Mouse (Mus musculus): ENCODE data around the gene Cyba.

The Cyba gene

DNA sequence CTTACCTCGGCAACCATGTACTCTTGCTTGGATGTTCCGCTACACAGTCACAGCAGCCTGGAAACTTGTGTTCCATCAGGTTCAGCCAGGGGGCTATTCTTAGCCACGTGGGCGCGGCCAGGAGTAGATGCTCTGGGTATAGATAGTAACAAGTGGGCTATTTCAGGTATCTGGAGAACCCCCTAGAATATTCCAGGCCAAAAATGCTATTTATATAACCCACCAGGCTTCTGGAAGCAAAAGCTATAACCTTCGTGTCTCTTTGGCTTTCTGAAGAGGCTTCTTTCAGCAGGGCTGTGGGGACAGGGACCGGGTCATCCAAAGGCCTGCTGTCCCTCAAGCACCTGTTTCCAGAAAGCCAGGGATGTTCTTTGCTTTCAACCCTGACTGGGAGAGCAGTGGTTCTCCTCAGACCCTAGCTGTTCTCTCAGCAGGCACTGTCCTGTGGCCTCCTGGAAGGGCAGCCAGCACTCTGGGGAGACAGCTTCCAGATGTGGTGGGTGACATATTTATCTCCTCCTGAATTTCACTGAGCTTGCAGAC lies 18.5 kb upstream of the Cyba start:
- no peak for DNase-seq (ENCODE audit: low read depth)

DNA sequence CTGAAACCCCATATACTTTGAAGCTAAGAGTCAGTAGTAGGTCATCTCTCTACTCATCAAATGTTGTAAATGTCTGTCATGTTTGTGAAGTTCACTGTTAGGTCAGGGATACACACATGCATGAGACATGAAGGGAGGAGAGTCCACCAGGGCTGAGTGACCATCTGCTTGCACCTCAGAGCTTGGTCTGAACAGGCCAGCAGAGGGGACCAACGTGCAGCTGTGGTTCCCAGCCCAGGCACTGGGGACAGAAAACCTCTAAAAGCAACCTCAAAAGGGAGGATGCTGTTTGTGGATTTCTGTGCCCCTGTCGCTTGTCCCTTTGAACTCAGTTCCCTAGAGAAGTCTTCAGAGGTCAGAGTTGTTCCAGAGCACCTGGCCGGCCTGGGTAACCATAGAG lies 12.5 kb upstream of the Cyba start:
- DNase-seq (ENCODE audit: low read depth), result no peak

DNA sequence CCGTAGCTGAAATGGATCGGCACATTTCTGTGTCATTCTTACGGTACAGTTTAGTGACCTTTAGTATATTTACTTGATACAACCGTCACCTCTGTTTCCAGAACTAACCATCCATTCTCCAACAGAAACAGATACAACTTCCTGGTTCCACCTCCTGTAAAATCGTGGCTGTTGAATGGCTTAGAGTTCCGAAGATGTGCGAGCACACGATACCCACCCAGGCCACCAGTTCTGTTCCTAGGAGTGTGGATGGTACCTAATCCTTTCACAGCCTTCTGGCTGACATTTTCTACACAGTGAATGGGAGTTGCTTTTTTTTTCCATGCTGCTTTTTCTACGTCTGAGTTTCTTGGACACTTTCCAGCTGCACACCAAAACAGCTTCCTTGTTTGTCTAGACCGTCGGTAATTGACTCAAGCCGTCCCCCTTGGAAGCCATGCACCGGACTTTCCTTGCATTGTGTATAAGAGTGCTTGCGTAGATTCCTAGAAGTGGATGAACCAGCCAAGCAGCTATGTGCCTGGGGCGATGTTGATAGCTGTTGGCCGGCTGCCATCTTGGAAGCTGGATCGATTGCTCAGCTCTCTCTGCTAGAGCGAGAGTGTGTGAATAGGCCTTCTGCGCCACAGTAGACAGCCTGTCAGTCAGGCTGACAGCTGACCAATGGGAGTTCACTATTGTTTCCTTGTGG lies 11.5 kb upstream of the Cyba start:
- DNase-seq (ENCODE audit: low read depth), result peak; percentile 78

DNA sequence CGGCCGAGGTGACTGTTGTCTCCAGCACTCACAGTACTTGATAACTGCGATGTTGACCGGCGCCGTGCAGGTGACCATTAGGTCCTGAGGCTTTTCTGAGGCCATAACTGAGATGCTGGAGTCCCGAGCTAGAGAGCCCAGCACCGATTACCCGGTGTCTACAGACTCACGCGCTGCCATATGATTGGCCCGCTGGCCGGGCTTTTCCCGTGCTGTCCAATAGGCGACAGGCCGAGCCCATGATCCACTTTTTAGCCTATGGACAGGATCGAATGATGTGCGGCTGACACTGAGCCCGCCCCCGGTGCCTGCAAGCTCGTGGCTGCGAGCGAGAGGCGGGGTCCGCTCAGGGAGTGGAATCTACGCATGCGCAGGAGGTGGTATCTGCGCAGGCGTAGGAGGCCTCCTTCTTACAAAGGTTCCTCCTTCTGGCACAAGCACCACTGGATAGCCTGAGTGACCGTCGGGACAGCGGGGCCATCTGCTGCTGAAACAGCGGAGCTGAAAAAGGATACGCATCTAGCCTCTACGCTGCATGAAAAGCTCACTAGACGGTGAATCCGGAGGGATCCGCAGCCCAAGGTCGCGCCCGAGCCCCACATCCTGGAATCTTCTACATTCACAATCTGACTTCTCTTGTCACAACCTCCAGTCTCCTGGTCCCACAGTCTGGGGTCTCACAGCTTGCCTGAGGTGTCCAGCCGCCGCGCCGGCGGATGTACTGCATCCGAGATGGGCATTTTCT lies 10.7 kb upstream of the Cyba start, which contains the start of gene Mvd:
TSS of gene Mvd (minus strand) at position 161 of the 745 bp plus-strand sequence.
- peak; percentile 100 for DNase-seq (ENCODE audit: low read depth)

DNA sequence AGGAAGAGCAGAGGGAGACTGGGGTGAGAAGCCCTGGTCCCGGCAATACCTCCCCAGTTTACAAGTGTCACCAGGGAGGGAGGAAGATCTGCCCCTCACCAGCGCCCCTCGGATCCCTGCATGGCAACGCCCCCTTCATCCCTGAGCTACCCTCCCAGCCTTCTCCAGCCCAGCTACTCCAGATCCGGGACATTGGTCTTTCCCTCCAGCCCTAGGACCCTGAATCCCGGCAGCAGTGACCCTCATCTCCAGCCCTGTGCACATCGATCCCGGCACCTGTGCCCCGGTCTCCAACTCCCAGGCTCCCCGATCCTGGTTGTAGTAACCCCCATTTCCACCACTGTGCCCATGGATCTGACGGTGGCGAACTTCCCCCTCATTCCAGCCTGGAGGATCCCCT lies 10.1 kb upstream of the Cyba start:
- no peak for DNase-seq (ENCODE audit: low read depth)

DNA sequence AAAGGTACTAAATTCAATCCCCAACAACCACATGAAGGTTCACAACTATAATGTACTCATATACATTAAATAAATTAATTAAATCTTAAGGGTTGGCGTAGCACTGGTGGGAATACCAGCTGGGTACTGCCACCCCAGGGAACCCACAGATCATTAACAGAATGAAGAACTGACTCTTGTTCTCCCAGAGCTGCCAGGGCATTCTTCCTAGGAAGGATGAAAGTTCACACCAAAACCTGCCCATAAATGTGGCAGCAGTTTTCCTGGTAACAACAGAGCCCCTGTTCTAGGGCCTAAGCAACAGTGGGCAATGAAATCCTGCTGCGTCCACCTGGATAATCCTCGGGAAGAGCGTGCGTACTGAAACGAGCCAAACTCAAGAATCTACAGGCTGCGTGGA lies 9.6 kb upstream of the Cyba start:
- no peak for DNase-seq (ENCODE audit: low read depth)

DNA sequence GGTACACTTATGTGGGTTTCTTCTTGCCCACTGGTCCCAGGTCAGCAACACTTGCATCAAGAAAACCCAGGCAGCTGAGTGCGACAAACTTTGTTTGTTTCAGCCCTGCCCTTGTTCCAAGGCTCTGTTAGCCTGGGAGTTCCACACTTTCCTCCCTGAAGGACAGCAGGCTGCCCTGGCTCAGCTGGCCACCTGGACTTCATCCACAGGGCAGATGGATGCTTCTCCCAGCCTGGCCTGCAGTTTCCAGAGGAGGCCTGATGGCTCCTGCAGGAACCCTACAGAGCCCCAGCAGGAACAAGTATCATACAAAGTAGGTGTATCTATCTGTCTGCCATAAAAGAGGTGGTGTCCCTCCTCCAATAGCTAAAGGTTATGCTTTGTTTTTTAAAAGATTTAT lies 8.6 kb upstream of the Cyba start:
- no peak for DNase-seq (ENCODE audit: low read depth)

DNA sequence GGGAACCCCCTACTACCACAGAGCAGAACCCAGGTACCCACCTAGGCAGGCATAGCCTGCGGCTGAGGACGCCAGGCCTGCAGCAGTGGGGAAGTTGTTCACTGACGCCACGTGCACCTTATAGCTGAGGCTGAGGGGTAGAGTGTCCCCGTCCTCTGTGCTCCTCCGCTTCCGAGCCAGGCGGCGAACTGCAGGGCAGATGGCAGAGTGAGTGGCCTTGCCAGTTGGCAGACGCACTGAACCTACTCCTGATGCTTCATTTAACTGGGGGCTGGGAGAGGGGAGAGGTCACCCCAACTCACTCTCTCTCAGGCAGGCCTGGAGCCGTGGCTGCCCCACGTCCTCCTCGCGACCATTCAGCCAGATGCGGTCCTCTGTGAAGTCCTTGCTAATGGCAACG lies 6.6 kb upstream of the Cyba start:
- DNase-seq (ENCODE audit: low read depth), result no peak

DNA sequence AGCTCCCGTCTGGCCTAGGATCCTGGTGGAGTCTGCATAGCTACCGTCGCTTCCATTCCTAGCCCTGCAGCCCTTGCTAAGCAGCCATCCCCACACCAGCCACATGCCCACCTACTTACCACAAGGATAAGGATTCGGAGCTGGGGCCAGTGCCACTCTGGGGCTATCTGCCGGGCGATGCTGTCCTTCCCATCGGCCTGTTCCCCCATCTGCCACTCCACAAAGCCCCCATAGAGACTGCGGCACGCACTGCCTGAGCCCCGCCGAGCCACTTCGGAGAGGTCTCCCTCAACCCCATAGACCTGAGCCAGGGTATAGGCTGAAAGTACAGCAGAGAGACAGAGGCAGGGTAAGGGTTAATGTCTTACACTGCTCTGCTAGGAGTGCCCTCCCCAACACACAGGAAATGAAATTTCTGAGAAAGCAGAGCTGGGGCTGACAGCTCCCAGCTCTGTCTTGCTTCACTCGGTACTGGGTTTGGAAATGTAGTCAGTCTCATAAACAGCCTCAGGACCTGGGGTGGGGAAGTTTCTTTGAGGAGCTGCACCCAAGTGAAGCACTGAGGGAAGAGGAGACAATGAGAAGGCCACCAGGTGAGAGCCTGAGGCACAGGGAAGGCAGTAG lies 5.1 kb upstream of the Cyba start:
- DNase-seq (ENCODE audit: low read depth), result no peak

DNA sequence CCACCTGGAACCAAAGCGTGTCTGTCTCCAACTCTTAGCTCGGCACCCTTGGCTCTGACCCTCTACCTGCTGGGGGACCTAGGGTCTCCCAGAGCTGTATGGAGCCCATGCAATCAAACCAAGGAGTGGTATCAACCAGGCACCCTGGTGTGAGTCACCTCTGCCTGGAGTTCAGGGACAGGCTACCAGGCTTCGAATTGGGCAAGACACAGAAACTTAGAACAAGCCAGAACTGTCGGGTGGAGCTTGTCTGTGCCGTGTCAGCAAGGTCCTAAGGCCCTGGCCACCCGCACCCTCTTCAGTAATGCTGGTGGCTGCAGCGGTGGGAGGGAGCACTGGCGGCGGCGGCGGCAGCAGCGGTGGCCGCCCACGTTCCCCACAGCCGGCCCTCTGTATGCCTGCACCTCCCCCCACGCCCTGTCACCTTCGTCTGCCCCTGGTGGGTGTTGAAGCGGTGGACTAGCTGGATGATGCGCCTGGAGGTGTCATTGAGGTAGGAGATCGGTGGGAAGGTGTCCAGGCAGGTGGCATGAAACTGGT lies 3.9 kb upstream of the Cyba start:
- no peak for DNase-seq (ENCODE audit: low read depth)

DNA sequence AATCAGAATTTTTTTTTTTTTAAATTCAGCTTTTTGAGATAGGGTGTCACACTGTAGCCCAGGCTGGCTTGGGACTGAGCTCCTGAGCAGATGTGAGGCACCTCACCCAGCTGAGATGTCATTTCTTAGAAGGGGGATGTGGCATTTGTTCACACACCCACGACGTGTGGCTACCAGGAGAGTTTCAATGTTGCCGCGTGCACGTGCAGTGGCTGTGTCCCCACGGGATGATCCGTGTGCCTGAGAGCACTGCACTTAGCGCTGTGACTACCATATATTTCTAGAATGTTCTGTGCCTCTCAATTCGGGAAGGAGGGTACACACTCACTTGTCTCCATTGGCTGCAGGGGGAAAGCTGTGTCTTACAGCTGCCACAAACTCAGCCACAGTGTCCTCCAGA lies 3.4 kb upstream of the Cyba start:
- DNase-seq (ENCODE audit: low read depth), result no peak

DNA sequence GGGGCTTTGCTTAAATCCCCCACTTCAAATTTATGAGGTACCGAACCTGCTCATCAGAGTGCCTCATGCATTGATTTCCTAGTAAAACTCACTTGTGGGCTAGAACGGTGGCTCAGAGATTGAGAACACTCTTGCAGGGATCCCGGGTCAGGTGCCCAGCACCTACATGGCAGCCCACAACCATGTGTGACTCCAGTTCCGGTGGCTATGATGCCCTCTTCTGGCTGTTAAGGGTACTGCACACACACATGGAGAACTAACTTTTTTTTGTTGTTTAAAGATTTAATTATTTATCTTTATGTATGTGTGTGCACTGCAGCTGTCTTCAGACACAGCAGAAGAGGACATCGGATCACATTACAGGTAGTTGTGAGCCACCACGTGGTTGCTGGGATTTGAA lies 2.6 kb upstream of the Cyba start:
- no peak for DNase-seq (ENCODE audit: low read depth)

DNA sequence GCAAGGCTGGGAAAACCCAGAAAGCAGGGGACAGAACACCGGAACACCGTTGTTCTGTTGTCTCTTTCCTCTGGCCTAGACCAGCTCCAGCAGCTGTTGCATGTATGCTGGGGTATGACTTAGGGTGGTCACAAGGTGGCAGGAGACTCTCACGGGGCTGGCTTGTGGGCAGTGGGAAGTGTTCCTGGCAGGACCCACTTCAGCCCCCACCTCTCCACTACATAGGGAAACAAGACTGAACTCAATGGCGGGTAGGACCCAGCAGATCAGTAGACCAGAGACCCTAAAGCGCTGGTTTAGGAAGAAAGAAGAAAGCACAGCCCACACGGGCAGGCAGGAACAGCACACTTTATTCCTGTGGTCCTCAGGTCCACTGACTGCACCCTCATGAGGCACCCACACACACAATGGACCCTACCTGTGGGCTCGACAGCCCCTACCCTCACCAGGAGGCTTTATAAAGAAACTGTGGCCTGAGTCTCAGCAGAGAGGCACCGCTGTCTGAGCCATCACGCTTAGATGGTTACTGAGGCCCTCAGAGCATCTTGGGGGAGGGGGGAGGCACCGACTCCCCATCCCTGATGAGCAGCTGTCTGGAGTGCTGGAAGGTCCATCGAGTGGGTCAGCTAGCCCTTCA lies 657 bp upstream of the Cyba start:
- DNase-seq (ENCODE audit: low read depth), result no peak

DNA sequence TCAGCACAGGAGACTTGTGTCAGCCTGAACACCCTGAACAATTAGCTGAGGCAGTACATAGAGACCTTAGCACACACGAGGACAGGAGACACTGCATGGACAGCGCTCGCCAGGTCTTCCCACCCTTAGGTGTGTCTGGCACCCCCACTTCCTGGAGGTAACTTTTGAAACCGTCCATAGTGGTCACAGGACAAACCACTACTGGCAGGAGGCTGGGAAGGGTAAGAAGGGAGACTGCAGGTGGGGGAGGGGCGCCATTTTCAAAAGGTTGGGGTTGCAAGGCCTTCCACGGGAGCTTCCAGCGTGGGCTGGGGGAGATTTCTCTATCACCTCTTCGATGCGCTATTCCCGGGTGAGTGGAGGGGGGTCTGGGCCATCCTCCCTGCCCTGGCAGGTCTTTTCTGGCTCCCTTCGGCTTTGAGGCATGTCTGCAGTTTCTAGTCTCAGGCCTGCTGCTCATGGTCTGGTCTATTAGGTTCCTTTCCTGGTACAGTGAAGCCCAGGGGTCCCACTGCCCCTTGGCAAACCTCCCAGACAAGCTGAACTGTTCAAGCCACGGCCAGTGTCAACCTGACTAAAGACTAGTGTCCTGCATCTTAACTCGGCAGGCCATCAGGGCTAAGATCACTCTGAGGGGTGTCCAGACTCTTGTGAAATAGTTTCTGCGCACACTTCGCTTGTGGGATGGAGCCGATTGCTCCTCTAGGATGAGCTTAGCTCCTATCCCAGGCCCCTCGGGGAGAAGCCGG lies 862 bp downstream of the Cyba start:
- DNase-seq (ENCODE audit: low read depth), result no peak

DNA sequence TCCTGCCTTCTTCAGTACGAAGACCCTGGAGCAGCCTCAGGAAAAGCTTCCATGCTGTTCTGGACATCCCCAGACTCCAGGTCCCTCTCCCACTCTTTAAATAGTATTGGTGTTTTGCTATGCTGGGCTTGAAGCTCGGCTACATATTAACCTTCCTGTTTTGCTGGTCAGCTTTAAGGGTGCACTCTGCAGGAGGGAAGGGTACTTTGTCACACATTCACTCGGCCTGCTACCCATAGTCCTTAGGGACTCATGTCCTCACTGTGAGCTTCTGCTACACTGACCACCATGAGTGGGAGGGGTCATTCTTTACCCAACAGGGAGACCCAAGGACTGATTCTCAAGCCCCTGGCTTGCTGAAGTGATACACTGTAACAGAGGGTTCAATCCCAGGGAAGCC lies 2.1 kb downstream of the Cyba start:
- no peak for DNase-seq (ENCODE audit: low read depth)

DNA sequence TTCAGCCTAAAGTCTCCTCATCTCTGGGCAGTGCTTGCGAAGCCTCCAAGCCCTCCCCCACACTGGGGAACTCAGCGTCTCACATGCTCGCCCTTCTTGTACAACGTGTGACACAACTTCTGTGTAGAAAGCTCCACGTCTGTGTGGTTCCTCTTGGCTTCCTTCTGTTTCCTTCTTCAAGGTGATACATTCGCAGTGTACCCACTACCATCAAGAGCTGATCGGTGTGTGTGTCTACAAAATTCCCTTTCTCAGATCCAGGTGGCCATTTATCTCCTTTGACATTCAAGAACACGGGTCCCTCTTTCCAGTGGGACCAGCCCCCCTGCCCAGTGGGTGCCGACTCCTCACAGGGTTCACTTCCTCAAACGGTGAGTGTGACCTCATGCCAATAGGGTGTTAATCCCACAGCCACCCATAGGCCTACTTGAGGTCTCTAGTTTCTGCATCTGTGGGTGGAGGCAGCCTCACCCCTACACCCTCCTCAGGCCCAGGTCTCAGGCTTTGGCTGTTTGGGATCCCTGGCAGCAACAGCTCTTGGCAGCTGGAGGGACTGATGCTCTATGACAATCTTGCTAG lies 2.6 kb downstream of the Cyba start:
- DNase-seq (ENCODE audit: low read depth), result no peak

DNA sequence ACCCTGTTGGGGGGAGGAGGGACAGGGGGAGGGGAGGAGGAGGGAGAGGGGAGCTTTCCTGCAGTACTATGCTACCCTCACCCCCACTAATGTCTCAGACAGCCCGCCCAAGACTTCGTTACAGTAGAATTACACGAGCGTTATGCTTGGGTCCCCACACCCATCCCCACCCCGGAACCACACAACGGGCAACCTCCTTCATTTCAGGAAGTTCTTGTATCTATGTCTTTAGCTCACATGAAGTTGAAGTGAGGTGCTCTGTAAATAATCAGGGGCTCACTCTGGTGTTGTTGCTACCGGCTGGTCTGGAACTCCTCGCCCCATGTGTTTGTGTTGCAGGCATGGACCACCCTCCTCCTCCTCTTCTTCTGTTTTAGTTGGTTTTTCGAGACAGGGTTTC lies 4.6 kb downstream of the Cyba start:
- DNase-seq (ENCODE audit: low read depth), result no peak

DNA sequence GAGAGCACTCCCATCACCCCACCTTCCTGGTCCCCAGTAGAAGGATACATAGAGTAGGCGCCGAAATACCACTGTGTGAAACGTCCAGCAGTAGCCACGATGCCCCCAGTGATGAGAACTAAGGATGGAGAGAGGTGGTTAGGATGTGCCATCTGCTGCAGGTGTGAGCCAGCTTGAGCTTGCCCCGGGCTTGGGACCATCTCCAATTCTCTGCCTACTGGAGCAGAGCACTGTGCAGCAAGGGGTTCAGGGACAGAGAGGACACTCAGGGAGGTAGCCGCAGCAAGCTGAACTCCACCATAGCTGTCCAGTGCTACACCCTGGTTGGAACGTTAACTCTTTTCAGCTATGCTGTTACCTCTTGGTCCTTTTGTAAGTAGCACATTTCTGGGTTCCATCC lies 5.1 kb downstream of the Cyba start:
- no peak for DNase-seq (ENCODE audit: low read depth)

DNA sequence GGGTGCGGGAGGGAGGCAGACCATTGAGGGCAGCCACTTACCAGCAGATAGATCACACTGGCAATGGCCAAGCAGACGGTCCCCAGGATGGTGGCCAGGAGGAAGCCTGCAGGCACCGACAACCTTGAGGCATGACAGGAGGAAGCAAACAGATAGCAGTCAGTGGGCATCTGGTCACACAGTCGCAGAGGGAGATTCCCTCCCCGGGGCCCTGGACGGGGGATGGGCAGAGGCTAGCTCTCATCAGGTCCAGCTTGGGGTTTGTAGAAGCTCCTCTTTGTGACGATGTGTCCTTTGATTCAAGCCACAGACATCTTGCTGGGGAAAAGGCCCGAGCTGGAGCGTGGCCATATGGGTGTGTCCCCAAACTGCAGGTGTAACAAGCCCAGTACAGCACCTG lies 6.6 kb downstream of the Cyba start:
- no peak for DNase-seq (ENCODE audit: low read depth)

DNA sequence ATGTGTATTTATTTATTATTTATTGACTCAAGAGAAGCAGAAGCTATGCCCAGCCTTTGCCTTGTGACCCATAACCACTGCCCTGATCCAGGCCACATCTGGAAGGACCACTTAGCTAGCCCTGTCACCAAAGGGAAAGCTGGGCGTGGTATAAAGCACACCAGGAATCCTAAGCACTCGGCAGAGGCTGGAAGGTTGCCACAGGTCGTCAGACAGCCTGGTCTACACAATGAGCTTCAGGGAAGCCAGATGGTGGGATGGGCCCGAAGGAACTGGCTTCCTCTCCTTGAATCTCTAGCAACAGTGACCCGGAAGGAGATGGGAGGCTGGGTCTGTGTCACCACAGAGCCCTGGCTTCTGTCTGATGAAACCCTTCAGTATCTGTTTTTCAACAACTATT lies 9.1 kb downstream of the Cyba start:
- DNase-seq (ENCODE audit: low read depth), result no peak

DNA sequence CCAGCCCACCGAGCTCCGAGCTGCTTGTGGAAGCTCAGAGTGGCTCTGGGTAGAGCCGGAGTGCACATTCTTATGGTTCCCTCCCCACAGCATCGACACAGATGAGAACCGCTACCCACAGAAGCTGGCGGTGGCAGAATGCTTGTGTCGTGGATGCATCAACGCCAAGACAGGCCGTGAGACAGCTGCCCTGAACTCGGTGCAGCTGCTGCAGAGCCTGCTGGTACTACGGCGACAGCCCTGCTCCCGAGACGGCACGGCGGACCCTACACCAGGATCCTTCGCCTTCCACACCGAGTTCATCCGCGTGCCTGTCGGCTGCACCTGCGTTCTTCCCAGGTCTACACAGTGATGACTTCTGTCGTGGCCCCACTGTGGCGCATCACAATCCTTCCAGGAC lies 9.5 kb downstream of the Cyba start:
- no peak for DNase-seq (ENCODE audit: low read depth)
